Mouse (Mus musculus) retina, postnatal 7 days (tissue): ENCODE results near the gene Klhdc3.

Experiments used
- DNase-seq: peaks from one replicate; pipeline ENCODE4 v3.0.0-alpha.2; 2012; ENCODE audit warnings: low read depth, low spot score

Klhdc3 gene

GRCm38 (mm10) chr17:46624598-46624997, 56.1 kb downstream of the Klhdc3 start:
- DNase-seq: no peak
